Mouse (Mus musculus): ENCODE measurements at regions not wholly inside any gene's neighbourhood (a gene's known extent, or its start where the extent isn't known, plus 50 kb on each side); places are given as distances from the start of the nearest gene placed in this dataset.

DNA sequence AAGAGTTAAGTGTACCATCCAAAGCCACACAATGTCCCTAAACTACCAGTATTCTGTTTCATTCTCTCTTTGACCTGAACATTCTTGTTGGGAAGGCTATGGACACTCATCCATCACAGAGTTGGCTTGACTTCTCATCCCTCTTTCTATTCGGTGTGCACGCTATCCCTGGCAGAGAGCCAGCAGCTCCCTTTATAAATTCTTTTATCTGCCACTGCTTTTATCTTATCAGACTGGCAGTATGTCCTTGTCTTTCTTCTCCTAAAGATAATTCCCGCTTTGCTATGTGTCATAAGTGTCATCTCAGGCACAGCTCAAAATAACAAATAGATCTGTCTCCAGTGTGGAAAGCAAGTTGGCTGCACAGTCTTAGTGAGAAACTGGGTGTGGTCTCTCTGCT, 106.6 kb upstream of the Lipc start:
- Histone ChIP-seq H3K4me2 (no peak overlapping the region), H3K9ac (no peak overlapping the region), H3K27me3 (no peaks in the 10 kb centered on the region), H3K4me3 (no peak overlapping the region), H3K36me3 (no peaks in the 10 kb centered on the region), H3K4me1 (replicated peaks) (no peaks in the 10 kb centered on the region), H3K9me3 (no peaks in the 10 kb centered on the region), H3K27ac (replicated peaks) (no peak overlapping the region)
- 63% methylated on average over 3 of the region's 3 CpGs for WGBS
- ATAC-seq (ENCODE audit: low read depth) = no peak

GRCm38 (mm10) chr9:71056836-71057235, 104.8 kb upstream of the Lipc start:
- Histone ChIP-seq H3K9me3 (no peaks in the 10 kb centered on the region), H3K36me3 (no peaks in the 10 kb centered on the region), H3K4me2 (no peak overlapping the region), H3K4me3 (no peak overlapping the region), H3K27ac (replicated peaks) (no peak overlapping the region), H3K4me1 (replicated peaks) (no peaks in the 10 kb centered on the region), H3K9ac (no peak overlapping the region), H3K27me3 (no peaks in the 10 kb centered on the region)
- WGBS = 85% methylated on average over 3 of the region's 3 CpGs
- no peak for ATAC-seq (ENCODE audit: low read depth)

GRCm38 (mm10) chr9:71043899-71044298, 91.9 kb upstream of the Lipc start:
- Histone ChIP-seq H3K27me3 (no peaks in the 10 kb centered on the region), H3K4me1 (replicated peaks) (no peaks in the 10 kb centered on the region), H3K36me3 (no peaks in the 10 kb centered on the region), H3K4me2 (no peak overlapping the region), H3K9ac (no peak overlapping the region), H3K4me3 (no peak overlapping the region), H3K9me3 (no peaks in the 10 kb centered on the region; the same call in 1 of the 2 replicates), H3K27ac (replicated peaks) (no peak overlapping the region)
- 32% methylated on average over 1 of the region's 1 CpGs for WGBS
- ATAC-seq (ENCODE audit: low read depth) = 0 out of 2 replicates have a peak, but pooled peaks have one; percentile 40

DNA sequence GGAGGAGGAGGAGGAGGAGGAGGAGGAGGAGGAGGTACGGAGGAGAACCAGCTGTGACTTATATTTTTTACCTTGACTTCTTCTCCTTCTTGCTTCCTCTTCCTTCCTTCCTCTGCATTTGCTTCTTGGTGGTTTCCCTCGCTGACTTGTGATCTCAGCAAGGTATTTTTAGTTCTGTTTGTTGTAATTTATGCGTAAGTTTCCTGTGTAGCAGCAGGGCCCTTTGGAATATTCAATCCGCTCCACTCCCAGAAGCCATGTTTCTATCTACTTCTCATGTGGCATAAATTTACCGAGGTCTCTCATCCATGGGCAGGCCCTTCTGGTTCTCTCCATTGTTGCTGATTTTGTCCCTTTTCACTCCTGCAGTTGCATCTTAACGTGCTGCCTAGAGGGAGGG, 83.3 kb upstream of the Lipc start:
- no peak for ATAC-seq (ENCODE audit: low read depth)
- 62% methylated on average over 6 of the region's 6 CpGs for WGBS
- H3K9me3 ChIP-seq = no peaks in the 10 kb centered on the region
- no peak overlapping the region for H3K4me3 ChIP-seq
- no peak overlapping the region for H3K27ac ChIP-seq (replicated peaks)
- H3K9ac ChIP-seq = no peak overlapping the region
- no peaks in the 10 kb centered on the region for H3K27me3 ChIP-seq
- 0 out of 2 replicates have a peak, but pooled peaks cover 2% of the 10 kb centered on the region for H3K4me1 ChIP-seq (replicated peaks)
- no peaks in the 10 kb centered on the region for H3K36me3 ChIP-seq
- H3K4me2 ChIP-seq = no peak overlapping the region

- no peaks in the 10 kb centered on the region for H3K27me3 ChIP-seq
- no peak overlapping the region for H3K9ac ChIP-seq
- no peak for ATAC-seq (ENCODE audit: low read depth)
- H3K36me3 ChIP-seq = no peaks in the 10 kb centered on the region
- no peak overlapping the region for H3K27ac ChIP-seq (replicated peaks)
- no peaks in the 10 kb centered on the region for H3K9me3 ChIP-seq
- no peak overlapping the region for H3K4me3 ChIP-seq
- 0 out of 2 replicates have a peak, but pooled peaks cover 2% of the 10 kb centered on the region for H3K4me1 ChIP-seq (replicated peaks)
- no peak overlapping the region for H3K4me2 ChIP-seq
Measured at GRCm38 (mm10) chr9:71032156-71032555, 80.1 kb upstream of the Lipc start.

- no peak; the same call in 1 of the 2 replicates for ATAC-seq (ENCODE audit: low read depth)
- Histone ChIP-seq H3K9ac (no peak overlapping the region), H3K27ac (replicated peaks) (0 out of 2 replicates have a peak overlapping the region, but pooled peaks have one; percentile 23), H3K4me3 (no peak overlapping the region), H3K4me1 (replicated peaks) (0 out of 2 replicates have a peak, but pooled peaks cover 1% of the 10 kb centered on the region), H3K4me2 (no peak overlapping the region), H3K9me3 (no peaks in the 10 kb centered on the region), H3K27me3 (no peaks in the 10 kb centered on the region), H3K36me3 (no peaks in the 10 kb centered on the region)
- WGBS = 65% methylated on average over 3 of the region's 3 CpGs
Measured at GRCm38 (mm10) chr9:71030203-71030921, 78.3 kb upstream of the Lipc start.

DNA sequence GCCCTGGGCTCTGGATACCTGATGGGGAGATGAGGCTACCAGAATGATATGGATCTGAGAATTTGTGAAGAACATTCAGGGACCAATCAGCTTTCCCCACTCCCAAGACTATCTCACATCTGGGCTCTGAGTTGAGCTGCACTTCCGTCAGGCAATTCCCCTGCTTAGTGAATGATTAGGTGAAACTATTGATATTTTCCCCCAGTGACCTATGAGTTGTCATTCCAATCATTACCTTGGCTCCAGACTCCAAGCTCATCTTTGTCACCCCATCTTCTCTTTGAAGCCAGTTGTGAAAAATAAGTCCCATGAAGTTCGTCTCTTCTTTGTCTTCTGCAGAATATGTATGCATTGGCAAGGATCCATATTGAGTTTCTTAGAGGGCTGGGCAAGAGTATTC, 76.1 kb upstream of the Lipc start:
- no peaks in the 10 kb centered on the region for H3K36me3 ChIP-seq
- H3K9me3 ChIP-seq = no peaks in the 10 kb centered on the region
- no peak overlapping the region for H3K4me3 ChIP-seq
- H3K9ac ChIP-seq = no peak overlapping the region
- no peak overlapping the region for H3K27ac ChIP-seq (replicated peaks)
- no peaks in the 10 kb centered on the region for H3K27me3 ChIP-seq
- WGBS = 85% methylated on average over 2 of the region's 2 CpGs
- no peaks in the 10 kb centered on the region for H3K4me1 ChIP-seq (replicated peaks)
- H3K4me2 ChIP-seq = no peak overlapping the region
- ATAC-seq (ENCODE audit: low read depth) = no peak

- H3K4me1 ChIP-seq (replicated peaks) = no peaks in the 10 kb centered on the region
- H3K9me3 ChIP-seq = no peaks in the 10 kb centered on the region
- H3K4me3 ChIP-seq = no peak overlapping the region
- no peak overlapping the region for H3K9ac ChIP-seq
- H3K36me3 ChIP-seq = no peaks in the 10 kb centered on the region
- no peaks in the 10 kb centered on the region for H3K27me3 ChIP-seq
- no peak overlapping the region for H3K27ac ChIP-seq (replicated peaks)
- WGBS = 78% methylated on average over 2 of the region's 2 CpGs
- ATAC-seq (ENCODE audit: low read depth) = no peak
- no peak overlapping the region for H3K4me2 ChIP-seq
Measured at GRCm38 (mm10) chr9:71027626-71028025, 75.6 kb upstream of the Lipc start.

DNA sequence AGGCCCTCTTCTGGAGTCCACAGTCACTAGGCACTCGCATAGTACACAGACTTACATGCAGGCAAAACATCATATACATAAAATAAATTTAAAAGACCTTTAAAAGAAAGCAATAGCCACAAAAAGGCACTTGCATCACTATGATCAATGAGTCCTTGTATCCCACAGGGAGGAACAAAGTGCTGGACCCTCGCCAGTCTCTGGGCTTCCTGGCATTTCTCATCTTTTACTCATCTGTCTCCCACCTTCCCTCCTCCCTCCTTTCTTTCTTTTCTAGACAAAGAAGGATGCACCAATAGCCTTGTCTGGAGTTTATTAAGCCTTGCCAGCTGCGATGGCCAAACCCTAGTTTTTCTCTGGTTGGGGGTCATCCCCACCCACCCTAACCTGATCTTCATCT, 73.2 kb upstream of the Lipc start:
- Histone ChIP-seq H3K27me3 (no peaks in the 10 kb centered on the region), H3K4me1 (replicated peaks) (no peaks in the 10 kb centered on the region), H3K4me3 (no peak overlapping the region), H3K36me3 (no peaks in the 10 kb centered on the region), H3K27ac (replicated peaks) (no peak overlapping the region), H3K9ac (no peak overlapping the region), H3K9me3 (no peaks in the 10 kb centered on the region), H3K4me2 (no peak overlapping the region)
- WGBS = 59% methylated on average over 3 of the region's 3 CpGs
- no peak for ATAC-seq (ENCODE audit: low read depth)

- Histone ChIP-seq H3K4me1 (replicated peaks) (no peaks in the 10 kb centered on the region; the same call in 1 of the 2 replicates), H3K36me3 (no peaks in the 10 kb centered on the region), H3K4me2 (no peak overlapping the region), H3K9ac (no peak overlapping the region), H3K4me3 (no peak overlapping the region), H3K27me3 (no peaks in the 10 kb centered on the region), H3K27ac (replicated peaks) (no peak overlapping the region), H3K9me3 (no peaks in the 10 kb centered on the region)
- ATAC-seq (ENCODE audit: low read depth) = no peak
- WGBS = 59% methylated on average over 9 of the region's 9 CpGs
Measured at GRCm38 (mm10) chr9:71018206-71018605, 66.2 kb upstream of the Lipc start.

DNA sequence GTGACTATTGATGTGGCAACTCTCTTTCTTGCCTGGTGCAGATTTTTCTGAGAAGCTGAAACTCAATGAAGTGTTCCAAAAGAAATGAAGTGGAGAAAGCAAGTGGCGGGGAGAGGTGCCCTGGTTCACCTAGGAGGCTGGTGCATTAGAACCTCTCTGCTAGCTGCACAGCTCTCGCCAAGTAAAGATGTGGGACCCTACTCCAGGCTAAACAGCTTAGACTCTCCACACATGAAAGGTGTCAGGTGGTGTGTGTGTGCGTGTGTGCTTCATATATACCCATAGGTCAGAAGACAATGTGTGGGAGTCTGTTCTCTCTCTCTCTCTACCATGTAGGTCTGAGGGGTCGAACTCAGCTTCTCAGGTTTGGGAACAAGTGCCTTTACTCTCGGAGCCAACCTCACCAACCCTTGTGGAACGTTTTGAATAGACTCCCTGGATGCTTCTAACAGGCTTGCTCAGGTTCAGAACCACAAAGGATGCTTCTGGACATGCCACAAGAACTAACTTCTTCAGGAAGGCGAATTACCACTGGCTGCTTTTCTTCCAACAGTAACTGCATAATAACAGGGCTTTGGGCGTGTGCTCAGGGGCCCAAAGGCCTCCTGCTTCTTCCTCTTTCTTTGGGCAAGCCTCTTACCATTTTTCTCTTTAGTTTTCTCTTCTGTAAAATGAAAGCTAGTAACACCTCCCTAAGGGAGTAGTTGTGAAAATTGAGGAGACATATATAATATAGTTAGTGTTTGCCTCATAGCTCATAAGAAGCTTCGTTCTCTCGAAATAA, 65.6 kb upstream of the Lipc start:
- 72% methylated on average over 10 of the region's 10 CpGs for WGBS
- Histone ChIP-seq H3K9ac (no peak overlapping the region), H3K4me1 (replicated peaks) (no peaks in the 10 kb centered on the region; the same call in 1 of the 2 replicates), H3K9me3 (no peaks in the 10 kb centered on the region), H3K27me3 (no peaks in the 10 kb centered on the region), H3K27ac (replicated peaks) (no peak overlapping the region), H3K4me2 (no peak overlapping the region), H3K4me3 (no peak overlapping the region), H3K36me3 (no peaks in the 10 kb centered on the region)
- no peak for ATAC-seq (ENCODE audit: low read depth)

DNA sequence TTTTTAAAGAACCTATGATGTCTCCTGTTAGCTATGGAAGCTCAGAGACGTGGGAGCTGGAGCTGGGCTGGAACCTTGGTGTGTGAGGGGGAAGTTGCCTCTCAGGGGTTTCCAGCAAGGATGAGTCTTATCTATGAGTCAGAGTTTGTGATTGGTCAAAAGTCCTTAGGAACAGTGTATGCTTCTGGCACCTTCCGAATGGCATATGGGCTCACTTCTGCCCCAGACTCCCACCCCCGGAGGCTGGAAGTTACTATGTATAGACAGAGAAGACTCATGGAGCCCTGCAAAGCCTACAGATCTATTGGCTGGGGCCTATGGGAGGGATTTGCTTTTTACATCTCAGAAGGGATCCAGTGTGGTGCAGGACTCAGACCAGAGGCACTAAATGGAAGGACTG, 63.9 kb upstream of the Lipc start:
- no peak overlapping the region for H3K4me2 ChIP-seq
- no peak overlapping the region for H3K9ac ChIP-seq
- H3K36me3 ChIP-seq = no peaks in the 10 kb centered on the region
- H3K27me3 ChIP-seq = no peaks in the 10 kb centered on the region
- 87% methylated on average over 3 of the region's 3 CpGs for WGBS
- H3K4me1 ChIP-seq (replicated peaks) = no peaks in the 10 kb centered on the region; the same call in 1 of the 2 replicates
- no peak for ATAC-seq (ENCODE audit: low read depth)
- H3K27ac ChIP-seq (replicated peaks) = no peak overlapping the region
- H3K4me3 ChIP-seq = no peak overlapping the region
- no peaks in the 10 kb centered on the region for H3K9me3 ChIP-seq
